Mouse (Mus musculus): ENCODE data around the gene Olfr809. TPM values are rescaled to one million over a fixed set of nuclear protein-coding genes. Genes with fewer than 3 reads are reported as not detected.

Gene Olfr809
- not detected in 2 replicates for polyA plus RNA-seq (2012; rRNA removed)

GRCm38 (mm10) chr10:129774338-129774737 is at the start of gene Olfr809:
Gene Olfr809 (plus strand): TSS chr10:129774638.
- DNase-seq = no peak
- Histone ChIP-seq H3K27ac (ENCODE audit: control insufficient read depth, insufficient read depth, low read length) (no peak within 1 kb of the TSS), H3K36me3 (ENCODE audit: control insufficient read depth, insufficient read depth, low read length) (no peaks in the 10 kb centered on the region), H3K4me3 (ENCODE audit: control insufficient read depth, insufficient read depth, low read length) (no peak within 1 kb of the TSS), H3K27me3 (ENCODE audit: control insufficient read depth, insufficient read depth, low read length) (no peaks in the 10 kb centered on the region), H3K4me1 (replicated peaks; ENCODE audit: control insufficient read depth, insufficient read depth, low read length) (no peaks in the 10 kb centered on the region)
- no peak for TF ChIP-seq POLR2A (IDR thresholded peaks at IDR 0.05; ENCODE audit: control insufficient read depth, extremely low read depth, insufficient read depth, low read length, poor library complexity)
- TF ChIP-seq CTCF (IDR thresholded peaks at IDR 0.05; ENCODE audit: borderline replicate concordance, control insufficient read depth, extremely low read depth, insufficient read depth, low read length, poor library complexity) = no peak

GRCm38 (mm10) chr10:129729275-129729674 is 45.2 kb upstream of the Olfr809 start, which contains the start of gene Olfr805:
Gene Olfr805 (minus strand): TSS chr10:129729375.
- H3K36me3 ChIP-seq (ENCODE audit: control insufficient read depth, insufficient read depth, low read length) = no peaks in the 10 kb centered on the region
- H3K4me3 ChIP-seq (ENCODE audit: control insufficient read depth, insufficient read depth, low read length) = no peak within 1 kb of the TSS
- H3K4me1 ChIP-seq (replicated peaks; ENCODE audit: control insufficient read depth, insufficient read depth, low read length) = no peaks in the 10 kb centered on the region
- 97% methylated on average over 2 of the region's 2 CpGs for WGBS
- DNase-seq = no peak
- H3K27ac ChIP-seq (ENCODE audit: control insufficient read depth, insufficient read depth, low read length) = no peak within 1 kb of the TSS
- TF ChIP-seq CTCF (IDR thresholded peaks at IDR 0.05; ENCODE audit: borderline replicate concordance, control insufficient read depth, extremely low read depth, insufficient read depth, low read length, poor library complexity) (no peak), POLR2A (IDR thresholded peaks at IDR 0.05; ENCODE audit: control insufficient read depth, extremely low read depth, insufficient read depth, low read length, poor library complexity) (no peak)
- H3K27me3 ChIP-seq (ENCODE audit: control insufficient read depth, insufficient read depth, low read length) = no peaks in the 10 kb centered on the region

GRCm38 (mm10) chr10:129741821-129742220 is 32.6 kb upstream of the Olfr809 start, which contains the start of gene Olfr806:
Gene Olfr806 (minus strand): TSS chr10:129741921.
- H3K36me3 ChIP-seq (ENCODE audit: control insufficient read depth, insufficient read depth, low read length) = no peaks in the 10 kb centered on the region
- no peak within 1 kb of the TSS for H3K4me3 ChIP-seq (ENCODE audit: control insufficient read depth, insufficient read depth, low read length)
- DNase-seq = no peak
- H3K27ac ChIP-seq (ENCODE audit: control insufficient read depth, insufficient read depth, low read length) = no peak within 1 kb of the TSS
- no peak for TF ChIP-seq POLR2A (IDR thresholded peaks at IDR 0.05; ENCODE audit: control insufficient read depth, extremely low read depth, insufficient read depth, low read length, poor library complexity)
- no peaks in the 10 kb centered on the region for H3K27me3 ChIP-seq (ENCODE audit: control insufficient read depth, insufficient read depth, low read length)
- no peaks in the 10 kb centered on the region for H3K4me1 ChIP-seq (replicated peaks; ENCODE audit: control insufficient read depth, insufficient read depth, low read length)

DNA sequence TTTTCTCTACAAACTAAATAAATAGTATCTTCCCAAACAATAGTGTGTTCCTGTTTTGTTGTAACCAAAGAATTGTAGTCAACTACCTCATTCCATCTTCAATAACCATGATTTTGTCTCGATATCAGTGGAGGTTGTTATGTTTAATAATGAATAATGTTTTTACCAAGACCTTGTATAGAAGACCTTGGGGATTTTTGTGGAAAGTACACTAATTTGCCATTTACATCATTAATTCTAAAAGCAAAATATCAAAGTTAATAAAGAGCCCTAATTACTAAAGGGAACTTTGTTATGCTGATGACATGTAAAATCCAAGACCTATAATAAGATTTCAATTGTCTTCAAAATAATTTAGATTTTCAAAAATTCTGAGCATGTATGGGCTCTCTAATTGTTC is 16.7 kb upstream of the Olfr809 start, which contains the start of gene Olfr807:
Olfr807 (minus strand) TSS at position 101 of the 400 bp plus-strand sequence.
- no peak for DNase-seq
- H3K4me1 ChIP-seq (replicated peaks; ENCODE audit: control insufficient read depth, insufficient read depth, low read length) = no peaks in the 10 kb centered on the region
- no peaks in the 10 kb centered on the region for H3K36me3 ChIP-seq (ENCODE audit: control insufficient read depth, insufficient read depth, low read length)
- H3K4me3 ChIP-seq (ENCODE audit: control insufficient read depth, insufficient read depth, low read length) = no peak within 1 kb of the TSS
- TF ChIP-seq CTCF (IDR thresholded peaks at IDR 0.05; ENCODE audit: borderline replicate concordance, control insufficient read depth, extremely low read depth, insufficient read depth, low read length, poor library complexity) = no peak
- no peak for TF ChIP-seq POLR2A (IDR thresholded peaks at IDR 0.05; ENCODE audit: control insufficient read depth, extremely low read depth, insufficient read depth, low read length, poor library complexity)
- no peaks in the 10 kb centered on the region for H3K27me3 ChIP-seq (ENCODE audit: control insufficient read depth, insufficient read depth, low read length)
- no peak within 1 kb of the TSS for H3K27ac ChIP-seq (ENCODE audit: control insufficient read depth, insufficient read depth, low read length)
- WGBS = 91% methylated on average over 1 of the region's 1 CpGs

- Histone ChIP-seq H3K27me3 (ENCODE audit: control insufficient read depth, insufficient read depth, low read length) (no peaks in the 10 kb centered on the region), H3K27ac (ENCODE audit: control insufficient read depth, insufficient read depth, low read length) (no peak within 1 kb of the TSS), H3K4me3 (ENCODE audit: control insufficient read depth, insufficient read depth, low read length) (no peak within 1 kb of the TSS), H3K36me3 (ENCODE audit: control insufficient read depth, insufficient read depth, low read length) (no peaks in the 10 kb centered on the region), H3K4me1 (replicated peaks; ENCODE audit: control insufficient read depth, insufficient read depth, low read length) (no peaks in the 10 kb centered on the region)
- no peak for TF ChIP-seq POLR2A (IDR thresholded peaks at IDR 0.05; ENCODE audit: control insufficient read depth, extremely low read depth, insufficient read depth, low read length, poor library complexity)
- TF ChIP-seq CTCF (IDR thresholded peaks at IDR 0.05; ENCODE audit: borderline replicate concordance, control insufficient read depth, extremely low read depth, insufficient read depth, low read length, poor library complexity) = no peak
- DNase-seq = no peak
- 94% methylated on average over 1 of the region's 1 CpGs for WGBS
Measured at GRCm38 (mm10) chr10:129765182-129765581, 9.3 kb upstream of the Olfr809 start, which contains the start of gene Olfr808. Gene Olfr808 (plus strand): TSS chr10:129765482.

GRCm38 (mm10) chr10:129778123-129778522 is 3.7 kb downstream of the Olfr809 start:
- no peak for DNase-seq
- TF ChIP-seq POLR2A (IDR thresholded peaks at IDR 0.05; ENCODE audit: control insufficient read depth, extremely low read depth, insufficient read depth, low read length, poor library complexity) (no peak), CTCF (IDR thresholded peaks at IDR 0.05; ENCODE audit: borderline replicate concordance, control insufficient read depth, extremely low read depth, insufficient read depth, low read length, poor library complexity) (no peak)
- H3K4me3 ChIP-seq (ENCODE audit: control insufficient read depth, insufficient read depth, low read length) = no peak overlapping the region
- H3K27ac ChIP-seq (ENCODE audit: control insufficient read depth, insufficient read depth, low read length) = no peak overlapping the region
- H3K4me1 ChIP-seq (replicated peaks; ENCODE audit: control insufficient read depth, insufficient read depth, low read length) = no peaks in the 10 kb centered on the region
- no peaks in the 10 kb centered on the region for H3K36me3 ChIP-seq (ENCODE audit: control insufficient read depth, insufficient read depth, low read length)
- H3K27me3 ChIP-seq (ENCODE audit: control insufficient read depth, insufficient read depth, low read length) = no peaks in the 10 kb centered on the region

DNA sequence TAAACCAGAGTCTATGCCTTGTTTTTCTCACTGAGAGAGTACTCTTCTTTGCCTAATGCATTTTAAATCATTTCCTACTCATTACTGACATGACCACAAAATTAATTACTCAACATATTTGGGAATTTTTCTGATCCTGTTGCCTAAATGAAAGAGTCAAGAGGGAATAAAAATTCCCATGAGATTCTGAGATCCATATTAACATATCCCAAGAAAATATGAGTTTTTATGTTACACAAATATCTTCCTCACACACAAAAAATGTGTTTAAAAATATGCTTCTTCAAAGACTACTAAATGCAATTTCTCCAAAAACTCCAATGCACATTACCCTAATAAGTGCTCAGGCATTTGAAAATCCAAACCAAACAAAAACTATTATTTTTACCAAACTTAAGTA is 20.4 kb downstream of the Olfr809 start, which contains the start of gene Olfr810:
Olfr810 (minus strand) TSS at position 101 of the 400 bp plus-strand sequence.
- no peak for TF ChIP-seq POLR2A (IDR thresholded peaks at IDR 0.05; ENCODE audit: control insufficient read depth, extremely low read depth, insufficient read depth, low read length, poor library complexity)
- no peak for TF ChIP-seq CTCF (IDR thresholded peaks at IDR 0.05; ENCODE audit: borderline replicate concordance, control insufficient read depth, extremely low read depth, insufficient read depth, low read length, poor library complexity)
- no peak for DNase-seq
- Histone ChIP-seq H3K4me3 (ENCODE audit: control insufficient read depth, insufficient read depth, low read length) (no peak within 1 kb of the TSS), H3K4me1 (replicated peaks; ENCODE audit: control insufficient read depth, insufficient read depth, low read length) (no peaks in the 10 kb centered on the region), H3K27ac (ENCODE audit: control insufficient read depth, insufficient read depth, low read length) (no peak within 1 kb of the TSS), H3K36me3 (ENCODE audit: control insufficient read depth, insufficient read depth, low read length) (no peaks in the 10 kb centered on the region), H3K27me3 (ENCODE audit: control insufficient read depth, insufficient read depth, low read length) (no peaks in the 10 kb centered on the region)

Measured in thymus, adult 2 months (tissue).